Mouse (Mus musculus) heart, postnatal 0 days (tissue): ENCODE data around the gene Nanp.

Experiments
- CTCF ChIP-seq: IDR thresholded peaks from 2 replicates; pipeline ENCODE4 v1.5.1; 2016; ENCODE audit warnings: antibody characterized with exemption, control low read depth, low read depth
- EP300 ChIP-seq: IDR thresholded peaks from 2 replicates; pipeline ENCODE4 v1.6.1; 2016; ENCODE audit warnings: antibody characterized with exemption, low read depth

DNA sequence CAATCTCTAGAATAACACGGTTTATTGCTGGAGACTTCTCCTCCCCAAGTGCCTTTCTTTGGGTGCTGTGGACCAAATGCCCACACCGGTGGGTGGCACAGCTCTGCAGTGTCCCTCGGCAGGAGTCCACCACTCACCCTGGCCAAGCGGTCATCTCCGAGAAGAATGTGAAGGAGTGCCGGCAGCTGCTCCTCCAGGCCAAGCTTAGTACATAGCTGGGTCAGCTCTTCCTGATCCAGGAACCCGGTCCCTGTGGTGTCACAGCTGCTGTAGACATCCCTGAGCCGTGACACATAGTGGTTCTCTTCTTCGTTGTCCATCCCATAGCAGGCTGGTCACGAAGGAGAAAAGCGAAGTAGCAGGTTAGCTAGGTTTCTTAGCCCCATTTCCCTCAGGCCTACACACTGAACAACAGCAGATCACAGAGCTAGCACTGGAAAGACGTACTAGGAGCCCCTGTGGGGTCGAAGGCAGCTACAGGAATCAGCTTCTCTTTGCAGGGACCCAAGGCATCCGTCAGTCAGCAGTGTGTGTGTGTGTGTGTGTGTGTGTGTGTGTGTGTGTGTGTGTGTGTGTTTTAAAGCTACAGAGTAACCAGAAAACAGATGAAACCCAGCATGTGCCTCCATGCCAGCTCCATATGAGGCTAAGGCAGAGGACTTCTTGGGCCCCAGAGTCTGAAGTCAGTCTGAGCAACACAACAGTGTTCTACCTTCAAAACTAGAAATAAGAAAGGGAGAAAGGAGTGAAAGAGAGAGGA is 59.2 kb downstream of the Nanp start:
- no peak for TF ChIP-seq CTCF
- no peak for TF ChIP-seq EP300
